Mouse (Mus musculus) fat pad, adult 2 months (tissue): Measurements from ENCODE around the gene Dqx1.

Experiments used
- DNase-seq: peaks from one replicate; pipeline ENCODE4 v3.0.0-alpha.2; 2011; ENCODE audit warnings: low read depth, low spot score; ENCODE audit errors: extremely low read depth

Gene Dqx1

GRCm38 (mm10) chr6:83057790-83058189 lies at the start of gene Dqx1:
Gene Dqx1 (plus strand): TSS chr6:83057844.
- DNase-seq: no peak

GRCm38 (mm10) chr6:83008659-83009058 lies 49.0 kb upstream of the Dqx1 start:
- no peak for DNase-seq

GRCm38 (mm10) chr6:83010010-83010409 lies 47.6 kb upstream of the Dqx1 start:
- no peak for DNase-seq

- DNase-seq: no peak
These were observed 46.4 kb upstream of the Dqx1 start for GRCm38 (mm10) chr6:83011255-83011654.

- DNase-seq: no peak
These were observed 45.9 kb upstream of the Dqx1 start for GRCm38 (mm10) chr6:83011756-83012155.

- no peak for DNase-seq
These were observed 44.2 kb upstream of the Dqx1 start for GRCm38 (mm10) chr6:83013444-83013843.

- no peak for DNase-seq
These were observed 42.9 kb upstream of the Dqx1 start for GRCm38 (mm10) chr6:83014482-83015466.

GRCm38 (mm10) chr6:83015749-83016148 lies 41.9 kb upstream of the Dqx1 start:
- DNase-seq: no peak

GRCm38 (mm10) chr6:83017190-83017589 lies 40.5 kb upstream of the Dqx1 start:
- DNase-seq: no peak

- no peak for DNase-seq
These were observed 38.6 kb upstream of the Dqx1 start for GRCm38 (mm10) chr6:83019044-83019443.

GRCm38 (mm10) chr6:83020121-83020520 lies 37.5 kb upstream of the Dqx1 start:
- DNase-seq: no peak

- no peak for DNase-seq
These were observed 36.6 kb upstream of the Dqx1 start for GRCm38 (mm10) chr6:83020836-83021593.

- no peak for DNase-seq
These were observed 34.6 kb upstream of the Dqx1 start for GRCm38 (mm10) chr6:83023008-83023407.

GRCm38 (mm10) chr6:83023786-83024185 lies 33.9 kb upstream of the Dqx1 start:
- DNase-seq: no peak

- no peak for DNase-seq
These were observed 33.2 kb upstream of the Dqx1 start for GRCm38 (mm10) chr6:83024421-83024820.

- no peak for DNase-seq
These were observed 32.4 kb upstream of the Dqx1 start for GRCm38 (mm10) chr6:83025221-83025620.

GRCm38 (mm10) chr6:83027293-83027692 lies 30.4 kb upstream of the Dqx1 start:
- no peak for DNase-seq

GRCm38 (mm10) chr6:83027706-83028105 lies 29.9 kb upstream of the Dqx1 start:
- no peak for DNase-seq

- no peak for DNase-seq
These were observed 27.9 kb upstream of the Dqx1 start for GRCm38 (mm10) chr6:83029777-83030176.

- DNase-seq: no peak
These were observed 26.5 kb upstream of the Dqx1 start for GRCm38 (mm10) chr6:83031111-83031510.

- no peak for DNase-seq
These were observed 25.6 kb upstream of the Dqx1 start for GRCm38 (mm10) chr6:83031921-83032590.
